Mouse (Mus musculus): ENCODE results near the gene Arhgap24.

Gene Arhgap24

DNA sequence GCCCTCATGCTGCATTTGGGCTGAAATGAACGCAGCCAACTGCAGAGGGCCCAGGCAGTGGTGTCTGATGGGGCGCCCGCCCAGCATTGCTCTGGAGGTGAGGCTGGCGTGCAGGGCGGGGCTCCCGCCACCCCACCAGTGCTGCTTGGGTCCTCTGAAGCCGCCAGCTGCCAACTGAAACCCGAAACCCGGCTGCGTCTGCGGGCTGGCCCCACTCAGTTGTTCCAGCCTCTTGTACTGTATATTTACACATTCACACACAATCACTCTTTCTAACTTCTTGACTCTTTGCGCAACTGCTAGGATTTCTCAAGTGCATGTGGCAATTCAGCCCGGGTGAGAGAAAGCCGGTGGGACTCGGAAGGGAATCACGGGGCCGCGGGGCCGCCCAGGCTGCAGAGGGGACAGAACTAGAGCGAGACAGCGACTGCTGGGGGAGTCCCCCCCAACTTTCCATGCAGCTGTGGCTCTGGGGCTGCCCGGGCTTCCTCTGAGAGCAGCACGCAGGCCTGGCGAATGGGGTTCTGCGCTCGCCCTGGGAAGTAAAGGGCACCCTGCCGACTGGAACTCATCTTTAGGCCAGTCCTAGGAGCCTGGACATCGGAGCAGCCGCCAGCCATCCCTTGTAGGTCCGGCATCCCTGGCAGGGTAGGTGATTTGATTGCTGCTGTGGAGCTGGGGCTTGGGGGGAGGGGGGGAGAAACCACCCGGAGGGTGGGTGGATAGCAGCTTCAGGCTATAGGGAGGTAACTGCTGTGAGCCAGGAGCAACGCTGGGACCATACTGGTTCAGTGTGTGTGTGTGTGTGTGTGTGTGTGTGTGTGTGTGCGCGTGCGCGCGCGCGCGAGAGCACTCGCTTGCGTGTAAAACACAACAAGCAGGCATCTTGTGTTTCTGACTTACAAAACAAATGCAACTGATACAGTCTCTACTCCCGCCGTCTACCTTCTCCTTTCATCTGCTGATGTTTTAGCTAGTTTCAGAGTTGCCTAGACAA, at the start of gene Arhgap24:
TSS of gene Arhgap24 (plus strand) at position 177 of the 997 bp plus-strand sequence.
- CTCF ChIA-PET = interaction anchor here (0.6 to 1.7 kb wide), 2 partner anchors 16 to 60 kb away, joined by 3 to 5 read pairs; no protein-coding TSS in a partner anchor

DNA sequence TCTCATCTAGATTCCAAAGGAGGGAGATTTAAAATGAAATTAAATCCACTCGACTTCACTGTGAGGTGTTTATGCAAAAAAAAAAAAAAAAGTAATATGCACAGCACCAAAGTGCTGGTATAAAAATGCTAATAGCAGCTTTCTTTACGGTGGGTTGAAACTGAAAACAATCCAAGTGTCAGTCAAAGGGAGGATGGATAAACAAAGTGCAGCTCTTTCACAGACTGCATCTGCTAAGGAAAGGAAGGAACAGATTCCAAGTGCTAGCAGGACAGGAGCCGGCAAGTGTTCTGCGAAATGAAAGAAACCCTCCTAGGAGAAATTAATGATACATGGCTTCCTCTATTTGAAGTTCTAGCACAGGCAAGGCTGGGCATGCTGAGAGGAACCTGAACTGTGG, 47.0 kb upstream of the Arhgap24 start:
- CTCF ChIA-PET = no interaction called here

DNA sequence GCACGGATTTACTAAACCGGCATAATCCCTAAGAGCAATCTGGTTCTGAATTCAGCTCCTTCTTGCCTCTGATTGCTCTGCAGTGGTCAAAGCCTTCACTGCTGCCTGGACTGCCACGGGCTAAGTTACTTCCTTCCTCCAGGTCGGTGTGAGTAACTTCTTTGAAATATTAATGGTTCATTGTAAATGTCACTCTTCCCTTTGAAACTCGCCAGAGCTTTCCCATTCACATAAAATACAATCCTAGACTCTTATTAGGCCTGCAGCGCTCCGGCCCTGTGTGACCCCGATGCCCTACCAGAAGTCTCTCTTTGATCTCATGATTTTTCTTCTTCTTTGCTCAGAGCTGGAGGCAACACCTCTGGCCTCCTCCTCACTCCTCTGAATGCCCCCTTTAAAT, 44.6 kb upstream of the Arhgap24 start:
- CTCF ChIA-PET = interaction anchor here (0.8 kb wide), 1 partner anchor 18 kb away, joined by 3 read pairs; no protein-coding TSS in a partner anchor

DNA sequence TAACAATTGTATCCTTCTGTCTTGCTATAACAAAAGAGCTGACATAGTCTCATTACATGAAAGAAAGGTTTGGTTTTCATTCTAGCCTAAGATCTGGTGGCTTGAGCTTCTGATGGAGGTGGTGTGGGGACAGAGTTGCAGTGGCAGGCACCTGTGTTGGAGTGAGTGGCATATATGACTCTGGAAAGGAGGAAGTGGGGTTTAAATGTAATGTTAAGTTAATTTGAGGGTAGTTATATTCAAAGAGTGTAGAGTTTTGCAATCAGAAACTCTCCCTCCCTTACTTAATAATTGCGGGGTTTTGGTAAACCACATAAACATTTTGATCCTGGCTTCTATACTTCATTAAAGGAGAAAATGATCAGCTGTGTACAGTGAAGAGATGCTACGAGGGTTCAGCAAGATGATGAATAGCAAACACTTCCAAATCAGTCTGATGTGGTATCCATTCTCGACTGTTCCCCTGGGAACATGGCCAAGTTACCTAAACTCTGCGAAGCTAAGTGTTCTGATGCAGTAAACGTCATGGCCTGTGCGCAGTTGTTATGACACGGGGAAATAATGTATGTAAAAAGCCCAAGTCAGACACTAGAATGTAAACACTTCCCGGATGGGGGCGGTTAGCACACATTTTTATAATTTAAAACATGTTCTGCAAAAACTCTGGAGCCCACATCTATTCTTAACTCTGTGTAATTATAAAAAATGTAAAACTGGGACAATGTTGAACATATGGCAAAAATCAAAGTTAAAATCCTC, 41.9 kb upstream of the Arhgap24 start:
- CTCF ChIA-PET = no interaction called here

- CTCF ChIA-PET = no interaction called here
Measured at GRCm38 (mm10) chr5:102447436-102447835, 33.8 kb upstream of the Arhgap24 start.

DNA sequence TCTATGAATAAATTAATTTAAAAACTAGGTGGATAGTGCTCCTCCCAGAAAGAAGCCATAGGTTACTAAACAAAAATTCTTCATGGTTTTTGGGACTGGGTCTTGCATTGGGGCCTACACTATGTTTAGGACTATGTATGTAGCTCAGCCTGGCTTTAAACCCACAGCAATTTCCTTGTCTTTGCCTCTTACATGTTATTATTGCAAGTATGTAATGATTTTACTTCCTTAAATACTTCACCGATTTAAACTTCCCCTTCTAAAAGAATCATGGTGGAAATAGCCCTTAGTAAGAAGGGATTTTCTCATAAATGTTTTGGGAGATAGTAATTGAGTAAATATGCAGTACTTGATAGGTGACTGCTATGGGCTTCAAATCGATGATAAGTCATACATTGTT, 30.3 kb upstream of the Arhgap24 start:
- CTCF ChIA-PET = no interaction called here

- CTCF ChIA-PET = interaction anchor here (0.6 to 0.7 kb wide), 2 partner anchors 204 to 1611 kb away, joined by 3 to 9 read pairs; no protein-coding TSS in a partner anchor
Measured at GRCm38 (mm10) chr5:102452079-102452797, 29.0 kb upstream of the Arhgap24 start.

DNA sequence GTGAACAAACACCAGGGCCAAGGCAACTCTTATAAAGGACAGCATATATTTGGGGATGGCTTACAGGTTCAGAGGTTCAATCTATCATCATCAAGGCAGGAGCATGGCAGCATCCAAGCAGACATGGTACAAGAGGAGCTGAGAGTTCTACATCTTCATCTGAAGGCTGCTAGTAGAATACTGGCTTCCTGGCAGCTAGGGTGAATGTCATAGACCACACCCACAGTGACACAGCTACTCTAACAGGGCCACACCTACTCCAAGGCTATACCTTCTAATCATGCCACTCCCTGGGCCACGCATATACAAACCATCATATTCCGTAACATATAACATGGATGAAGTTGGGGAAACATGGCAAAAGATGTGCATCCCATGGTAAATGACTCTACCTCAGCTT, 27.9 kb upstream of the Arhgap24 start:
- CTCF ChIA-PET = interaction anchor here (0.6 kb wide), 1 partner anchor 1612 kb away, joined by 3 read pairs; no protein-coding TSS in a partner anchor

DNA sequence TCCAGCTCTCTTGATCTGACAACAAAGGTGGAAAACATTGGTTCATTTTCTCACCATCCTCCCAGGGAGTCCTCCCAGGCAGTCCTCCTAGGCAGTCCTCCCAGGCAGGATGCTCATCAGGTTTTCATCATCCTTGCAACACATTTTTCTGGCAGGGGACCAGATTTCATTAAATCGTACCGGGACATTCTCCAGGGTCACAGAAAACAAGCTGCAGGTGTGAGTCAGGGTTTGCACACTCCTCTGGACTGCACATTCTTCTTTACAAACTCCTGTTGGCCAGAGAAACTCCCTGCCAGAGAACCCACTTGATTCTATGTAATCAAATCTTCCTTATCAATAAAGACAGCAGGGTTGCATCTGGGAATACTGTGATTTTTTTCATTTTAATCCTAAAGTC, 25.9 kb upstream of the Arhgap24 start:
- CTCF ChIA-PET = no interaction called here

GRCm38 (mm10) chr5:102460452-102461197, 20.6 kb upstream of the Arhgap24 start:
- CTCF ChIA-PET = no interaction called here

- CTCF ChIA-PET = no interaction called here
Measured at GRCm38 (mm10) chr5:102462948-102463347, 18.2 kb upstream of the Arhgap24 start.

DNA sequence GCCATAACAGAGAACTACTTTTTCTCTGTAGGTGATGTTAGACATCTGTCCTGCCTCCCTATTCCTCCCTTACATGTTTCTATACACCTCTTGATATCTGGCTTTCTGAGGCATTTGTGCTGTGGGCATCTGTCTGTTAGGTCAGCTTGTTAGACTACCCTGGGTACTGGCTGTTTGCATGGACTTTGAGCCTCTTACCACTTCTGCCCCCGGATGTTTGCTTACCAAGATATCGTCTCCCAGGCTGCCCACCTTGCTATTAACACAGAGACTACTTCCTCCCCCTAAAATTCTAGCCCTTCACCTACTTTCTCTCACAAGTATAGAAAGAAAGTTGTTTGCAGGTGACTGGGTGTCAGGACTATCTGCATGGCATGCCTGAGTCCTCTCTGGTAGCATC, 15.8 kb upstream of the Arhgap24 start:
- CTCF ChIA-PET = no interaction called here

- CTCF ChIA-PET = no interaction called here
Measured at GRCm38 (mm10) chr5:102468292-102468691, 12.9 kb upstream of the Arhgap24 start.

DNA sequence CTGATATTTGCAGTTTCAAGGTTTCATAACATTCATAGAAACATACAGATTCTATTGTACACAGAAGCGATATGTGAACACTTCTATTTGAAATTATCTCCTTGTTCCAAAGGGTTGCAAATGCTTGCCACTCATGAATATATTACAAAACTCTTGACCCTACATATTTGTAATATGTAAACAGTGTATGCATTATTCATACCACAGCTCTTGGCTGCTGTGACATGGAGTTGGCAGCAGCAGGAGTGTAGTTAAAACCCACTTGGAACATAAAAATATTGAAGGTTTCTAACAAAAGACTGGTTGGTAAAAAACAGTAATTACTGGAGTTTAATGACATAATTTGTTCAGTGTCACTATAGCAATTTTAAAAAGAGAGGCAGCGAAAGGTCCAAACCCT, 10.9 kb upstream of the Arhgap24 start:
- CTCF ChIA-PET = no interaction called here

DNA sequence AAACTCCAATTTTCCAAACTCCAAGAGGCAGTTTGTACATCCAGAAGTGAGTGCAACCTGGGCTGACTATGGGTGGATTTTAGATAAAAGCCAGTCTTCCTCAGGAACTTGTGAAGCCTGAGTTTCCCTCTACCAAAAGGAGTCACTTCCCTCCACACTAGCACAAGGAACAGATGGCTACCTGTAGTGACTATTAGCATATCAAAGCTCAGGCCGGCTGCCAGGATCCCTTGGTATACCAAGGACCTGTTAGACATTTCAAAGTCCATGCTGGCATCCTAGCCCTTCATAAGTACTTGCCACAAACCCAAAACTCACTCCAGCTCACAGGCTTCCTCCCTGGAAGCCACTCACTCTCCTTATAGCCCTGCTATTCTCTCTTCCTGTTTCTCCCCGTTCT, 3.1 kb upstream of the Arhgap24 start:
- CTCF ChIA-PET = no interaction called here

DNA sequence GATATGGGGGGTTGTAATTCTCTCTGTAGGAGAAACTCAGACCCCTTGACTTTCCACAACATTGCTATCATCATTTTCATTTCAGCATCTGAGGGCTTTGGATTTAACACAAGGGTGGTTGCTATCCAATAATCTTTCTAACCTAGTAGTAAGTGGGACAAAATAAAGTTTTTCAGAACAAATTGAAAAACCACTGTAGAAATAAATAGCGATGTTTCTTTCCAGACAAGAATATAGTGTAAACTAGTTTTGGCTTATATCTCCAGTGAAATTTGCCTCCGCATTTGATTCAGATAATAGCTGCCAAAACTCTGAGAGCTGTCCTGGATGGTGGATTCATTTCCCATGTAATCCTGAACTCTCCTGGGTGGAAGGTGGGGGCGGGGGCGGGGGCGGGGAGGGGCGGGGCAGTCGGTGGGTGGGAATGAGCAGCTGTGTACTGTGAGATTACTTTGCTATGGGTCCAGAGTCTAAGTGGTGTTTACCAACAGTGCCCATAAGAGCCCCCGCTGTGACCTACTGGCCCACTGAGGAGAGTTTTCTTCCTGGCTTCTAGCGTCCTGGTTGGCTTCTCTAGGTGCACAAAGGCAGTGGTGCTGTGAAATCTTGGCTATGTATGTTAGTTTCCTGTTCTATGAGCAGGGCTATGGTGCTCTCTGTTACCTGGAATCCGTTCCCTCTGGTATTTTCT, 2.2 kb downstream of the Arhgap24 start:
- CTCF ChIA-PET = no interaction called here

DNA sequence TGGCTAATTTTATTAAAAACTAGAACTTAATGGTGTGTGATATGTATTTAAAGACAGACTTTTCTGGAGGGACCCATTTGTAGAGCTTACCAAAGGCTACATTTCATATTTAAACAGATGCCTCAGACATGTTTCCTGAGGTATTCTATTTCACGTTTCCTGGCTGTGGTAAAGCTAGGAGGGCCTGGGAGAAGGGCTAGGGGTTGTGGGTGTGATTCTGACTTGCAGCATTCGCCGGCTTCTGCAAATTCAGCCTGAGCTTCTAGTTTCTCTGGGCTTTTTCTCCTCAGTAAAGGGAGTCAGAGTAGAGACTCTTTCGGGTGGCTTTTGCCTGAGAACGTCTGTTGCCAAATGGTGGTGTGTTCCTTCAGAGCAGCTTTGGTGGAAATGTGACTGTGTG, 10.4 kb downstream of the Arhgap24 start:
- CTCF ChIA-PET = interaction anchor here (0.7 to 0.9 kb wide), 2 partner anchors 8 to 95 kb away, joined by 4 to 5 read pairs; no protein-coding TSS in a partner anchor

DNA sequence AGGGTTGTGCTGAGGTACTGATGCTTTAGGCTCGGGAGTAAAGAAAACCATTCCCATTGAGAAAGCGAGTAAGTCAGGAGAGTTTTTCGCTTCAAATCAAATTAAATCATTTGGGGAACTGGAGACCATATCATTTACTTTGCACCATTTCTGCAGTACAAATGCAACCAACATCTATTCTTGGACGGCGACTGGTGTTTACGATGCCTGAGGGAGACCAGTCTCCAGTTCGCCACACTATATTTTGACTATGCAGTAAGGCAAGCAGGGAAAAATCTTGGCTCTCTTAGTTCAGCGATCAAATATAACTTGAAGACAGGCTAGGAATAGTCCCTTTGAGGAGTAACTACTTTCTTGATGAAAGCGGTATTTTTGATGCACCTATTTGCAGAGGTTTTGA, 11.0 kb downstream of the Arhgap24 start:
- CTCF ChIA-PET = interaction anchor here (0.9 kb wide), 1 partner anchor 8 kb away, joined by 4 read pairs; no protein-coding TSS in a partner anchor

DNA sequence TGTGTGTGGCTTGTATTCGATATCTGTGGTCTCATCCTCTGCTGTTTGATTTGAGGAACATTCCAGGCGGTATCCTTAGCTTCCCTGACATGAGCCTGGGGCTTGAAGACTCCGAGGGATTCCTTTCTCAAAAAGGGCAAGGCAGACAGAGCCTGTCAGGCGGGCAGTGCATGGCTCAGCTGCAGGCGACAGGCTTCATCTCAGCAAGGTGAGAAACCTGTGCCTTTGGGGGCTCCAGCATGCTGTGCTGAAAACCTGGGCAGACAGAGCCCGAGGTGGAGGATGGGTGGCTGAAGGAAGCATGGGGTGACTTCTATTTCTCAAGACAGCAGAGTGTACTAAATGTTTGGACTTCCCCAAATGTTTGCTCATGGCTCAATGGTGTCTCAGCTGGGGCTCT, 13.6 kb downstream of the Arhgap24 start:
- CTCF ChIA-PET = no interaction called here

- CTCF ChIA-PET = interaction anchor here (0.8 kb wide), 1 partner anchor 15 kb away, joined by 3 read pairs; no protein-coding TSS in a partner anchor
Measured at GRCm38 (mm10) chr5:102497205-102497604, 16.0 kb downstream of the Arhgap24 start.

Measured in spleen, embryonic (tissue).